Mouse (Mus musculus): ENCODE measurements around the gene Adipor2. TPM values are rescaled to one million over a fixed set of nuclear protein-coding genes. Genes with fewer than 3 reads are reported as not detected.

Gene Adipor2
- total and polyA plus RNA-seq, 2 experiments from 2014 or later: 42.4 to 62.5 TPM

DNA sequence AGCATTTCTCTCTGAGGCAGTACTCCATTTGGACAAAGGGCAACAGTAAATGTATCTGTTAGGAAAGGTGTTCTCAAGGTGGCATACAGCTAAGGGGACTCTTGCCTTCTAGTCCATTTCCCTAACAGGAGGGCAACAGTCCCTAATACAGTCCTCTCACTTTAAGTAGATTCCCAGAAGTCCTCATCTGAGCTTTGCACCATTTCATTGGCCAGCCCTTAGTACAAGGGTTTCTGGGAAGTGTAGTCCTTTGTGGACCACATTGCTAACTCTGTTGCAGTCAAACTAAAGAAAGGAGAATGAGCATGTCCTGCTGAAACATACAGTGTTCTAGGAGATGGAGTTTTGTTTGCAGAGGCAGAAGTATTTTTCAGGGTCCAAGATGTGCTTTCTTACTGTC lies 76.1 kb downstream of the Adipor2 start:
- Histone ChIP-seq H3K27me3 (ENCODE audit: control insufficient read depth, insufficient read depth, low read length) (no peaks in the 10 kb centered on the region), H3K4me1 (ENCODE audit: control insufficient read depth, insufficient read depth) (no peaks in the 10 kb centered on the region), H3K9me3 (replicated peaks; ENCODE audit: control insufficient read depth, low read length) (no peaks in the 10 kb centered on the region), H3K36me3 (replicated peaks; ENCODE audit: control insufficient read depth, insufficient read depth, low read length) (no peaks in the 10 kb centered on the region), H3K4me2 (ENCODE audit: low read depth, low read length) (no peak overlapping the region), H3K9ac (replicated peaks; ENCODE audit: low read depth, low read length) (no peak overlapping the region), H3K27ac (ENCODE audit: low read depth) (no peak overlapping the region), H3K4me3 (ENCODE audit: low read depth, low read length) (no peak overlapping the region)
- DNase-seq (ENCODE audit: low spot score) (peak; percentile 47), ATAC-seq (ENCODE audit: insufficient read depth, low read depth) (peak; percentile 76)
- TF ChIP-seq EP300 (IDR thresholded peaks at IDR 0.05; ENCODE audit: low read depth): no peak
- TF ChIP-seq CTCF (IDR thresholded peaks at IDR 0.05; ENCODE audit: low read depth): no peak

DNA sequence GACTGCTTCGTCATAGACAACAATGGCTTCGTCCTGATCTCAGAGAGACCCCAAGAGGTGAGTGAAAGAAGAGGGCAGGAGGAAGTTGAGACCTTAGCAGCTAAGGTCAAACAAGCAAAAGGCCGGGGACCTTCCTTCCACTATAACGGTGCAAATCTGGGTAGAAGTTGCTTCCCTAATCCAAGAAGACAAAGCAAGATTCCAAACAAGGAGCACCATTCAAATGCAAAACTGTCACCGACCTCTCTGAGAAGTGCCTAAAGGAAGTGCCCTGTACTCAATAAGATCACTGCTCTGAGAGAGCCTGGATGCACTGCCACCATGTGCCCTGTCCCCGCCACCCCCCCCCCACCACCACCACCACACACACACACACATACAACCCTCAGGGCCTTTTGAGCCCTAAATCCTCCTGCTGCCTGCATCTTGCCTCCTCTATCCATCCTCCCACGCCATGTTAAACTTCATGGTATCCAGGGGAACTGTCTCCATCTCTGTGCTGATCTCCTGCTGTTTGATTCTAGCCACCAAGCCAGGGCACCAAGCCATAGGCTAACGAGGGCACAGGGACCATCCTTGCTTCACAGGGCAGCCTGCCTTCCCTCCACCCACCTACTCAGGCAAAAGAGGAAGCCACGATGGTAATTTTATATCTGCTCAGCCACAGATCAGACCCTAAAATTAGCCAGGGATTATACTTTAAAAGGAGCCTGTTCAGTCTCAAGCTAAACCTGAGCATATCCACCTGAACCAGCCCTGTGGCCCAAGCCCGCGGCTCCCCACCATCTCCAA lies 79.2 kb downstream of the Adipor2 start:
- H3K4me2 ChIP-seq (ENCODE audit: low read depth, low read length): no peak overlapping the region
- no peak for ATAC-seq (ENCODE audit: insufficient read depth, low read depth)
- H3K36me3 ChIP-seq (replicated peaks; ENCODE audit: control insufficient read depth, insufficient read depth, low read length): no peaks in the 10 kb centered on the region
- 0 out of 2 replicates have a peak, but pooled peaks cover 7% of the 10 kb centered on the region for H3K27me3 ChIP-seq (ENCODE audit: control insufficient read depth, insufficient read depth, low read length)
- no peaks in the 10 kb centered on the region for H3K9me3 ChIP-seq (replicated peaks; ENCODE audit: control insufficient read depth, low read length)
- no peak overlapping the region for H3K27ac ChIP-seq (ENCODE audit: low read depth)
- WGBS: 41% methylated on average over 10 of the region's 11 CpGs
- H3K9ac ChIP-seq (replicated peaks; ENCODE audit: low read depth, low read length): no peak overlapping the region
- TF ChIP-seq CTCF (IDR thresholded peaks at IDR 0.05; ENCODE audit: low read depth): no peak
- no peak for TF ChIP-seq EP300 (IDR thresholded peaks at IDR 0.05; ENCODE audit: low read depth)
- H3K4me3 ChIP-seq (ENCODE audit: low read depth, low read length): no peak overlapping the region
- no peaks in the 10 kb centered on the region for H3K4me1 ChIP-seq (ENCODE audit: control insufficient read depth, insufficient read depth)
- no peak for DNase-seq (ENCODE audit: low spot score)

DNA sequence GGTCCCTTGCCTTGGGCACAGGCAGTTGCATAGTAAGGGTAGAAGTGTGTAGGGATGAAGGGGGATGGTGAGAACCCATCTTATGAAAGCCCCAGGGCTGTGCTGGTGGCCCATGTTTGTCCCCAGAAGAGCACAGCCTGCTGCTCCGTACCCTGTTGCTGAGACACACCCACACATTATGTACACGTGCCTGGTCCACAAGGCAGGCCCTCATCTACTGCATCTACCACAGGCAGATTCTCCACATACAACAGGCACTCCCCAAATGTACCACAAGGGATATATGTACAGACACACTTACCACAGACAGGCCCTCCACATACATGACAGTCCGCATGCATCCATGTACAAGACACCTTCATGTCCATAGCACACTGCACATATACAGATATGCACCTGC lies 80.2 kb downstream of the Adipor2 start:
- Histone ChIP-seq H3K27ac (ENCODE audit: low read depth) (no peak overlapping the region), H3K36me3 (replicated peaks; ENCODE audit: control insufficient read depth, insufficient read depth, low read length) (no peaks in the 10 kb centered on the region), H3K4me3 (ENCODE audit: low read depth, low read length) (no peak overlapping the region), H3K9ac (replicated peaks; ENCODE audit: low read depth, low read length) (no peak overlapping the region), H3K9me3 (replicated peaks; ENCODE audit: control insufficient read depth, low read length) (no peaks in the 10 kb centered on the region), H3K4me1 (ENCODE audit: control insufficient read depth, insufficient read depth) (no peaks in the 10 kb centered on the region), H3K27me3 (ENCODE audit: control insufficient read depth, insufficient read depth, low read length) (peaks cover 16% of the 10 kb centered on the region), H3K4me2 (ENCODE audit: low read depth, low read length) (no peak overlapping the region)
- DNase-seq (ENCODE audit: low spot score) (no peak), ATAC-seq (ENCODE audit: insufficient read depth, low read depth) (no peak)
- no peak for TF ChIP-seq CTCF (IDR thresholded peaks at IDR 0.05; ENCODE audit: low read depth)
- TF ChIP-seq EP300 (IDR thresholded peaks at IDR 0.05; ENCODE audit: low read depth): no peak
- 77% methylated on average over 3 of the region's 3 CpGs for WGBS

DNA sequence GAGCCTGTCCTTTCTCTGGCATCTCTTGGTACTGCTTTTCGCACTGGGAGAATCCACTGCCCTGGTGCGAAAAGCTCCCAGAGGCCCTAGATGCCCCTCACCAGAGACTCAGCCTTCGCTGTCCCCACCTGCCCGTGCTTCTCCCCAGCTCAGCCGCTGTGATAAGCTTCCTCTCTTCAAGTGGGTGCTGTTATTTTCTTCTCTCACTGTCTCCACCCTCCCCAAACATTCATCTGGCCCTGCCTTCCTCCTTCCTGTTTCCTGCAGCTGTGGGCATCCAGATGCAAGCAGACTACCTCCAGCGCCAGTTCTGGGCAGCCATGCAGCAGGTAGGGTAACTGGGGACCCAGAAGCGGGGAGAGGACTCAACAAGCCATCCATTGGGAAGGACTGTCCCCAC lies 81.4 kb downstream of the Adipor2 start:
- Histone ChIP-seq H3K9ac (replicated peaks; ENCODE audit: low read depth, low read length) (no peak overlapping the region), H3K4me3 (ENCODE audit: low read depth, low read length) (no peak overlapping the region; the same call in 1 of the 2 replicates), H3K4me2 (ENCODE audit: low read depth, low read length) (no peak overlapping the region), H3K4me1 (ENCODE audit: control insufficient read depth, insufficient read depth) (no peaks in the 10 kb centered on the region), H3K27me3 (ENCODE audit: control insufficient read depth, insufficient read depth, low read length) (peaks cover 28% of the 10 kb centered on the region), H3K36me3 (replicated peaks; ENCODE audit: control insufficient read depth, insufficient read depth, low read length) (no peaks in the 10 kb centered on the region), H3K27ac (ENCODE audit: low read depth) (no peak overlapping the region; the same call in 1 of the 2 replicates), H3K9me3 (replicated peaks; ENCODE audit: control insufficient read depth, low read length) (no peaks in the 10 kb centered on the region)
- DNase-seq (ENCODE audit: low spot score): no peak
- 61% methylated on average over 7 of the region's 7 CpGs for WGBS
- ATAC-seq (ENCODE audit: insufficient read depth, low read depth): no peak
- TF ChIP-seq EP300 (IDR thresholded peaks at IDR 0.05; ENCODE audit: low read depth): no peak
- no peak for TF ChIP-seq CTCF (IDR thresholded peaks at IDR 0.05; ENCODE audit: low read depth)

DNA sequence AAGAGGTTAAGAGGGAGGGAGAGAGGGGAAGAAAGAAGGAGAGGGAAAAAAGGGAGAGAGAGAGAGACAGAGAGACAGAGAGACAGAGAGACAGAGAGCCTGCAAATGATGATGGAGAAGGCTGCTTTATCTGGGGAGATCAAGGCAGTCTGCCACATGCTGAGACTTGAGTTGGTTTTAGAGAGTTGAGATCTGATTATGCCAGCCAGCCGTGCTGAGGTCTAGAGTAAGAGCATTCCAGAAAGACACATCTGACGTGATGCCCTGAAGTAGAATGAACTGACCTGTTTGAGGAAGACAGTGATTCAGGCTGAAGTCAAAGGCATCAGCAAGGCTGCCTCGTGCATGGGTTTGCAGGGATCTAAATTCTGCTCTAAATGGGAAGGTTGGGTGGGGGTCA lies 83.7 kb downstream of the Adipor2 start:
- Histone ChIP-seq H3K4me1 (ENCODE audit: control insufficient read depth, insufficient read depth) (peaks cover 12% of the 10 kb centered on the region; the same call in 1 of the 2 replicates), H3K9me3 (replicated peaks; ENCODE audit: control insufficient read depth, low read length) (no peaks in the 10 kb centered on the region), H3K27me3 (ENCODE audit: control insufficient read depth, insufficient read depth, low read length) (peaks cover 48% of the 10 kb centered on the region), H3K36me3 (replicated peaks; ENCODE audit: control insufficient read depth, insufficient read depth, low read length) (no peaks in the 10 kb centered on the region), H3K27ac (ENCODE audit: low read depth) (no peak overlapping the region), H3K4me2 (ENCODE audit: low read depth, low read length) (no peak overlapping the region), H3K4me3 (ENCODE audit: low read depth, low read length) (no peak overlapping the region), H3K9ac (replicated peaks; ENCODE audit: low read depth, low read length) (no peak overlapping the region)
- WGBS: 37% methylated on average over 3 of the region's 3 CpGs
- ATAC-seq (ENCODE audit: insufficient read depth, low read depth) (no peak), DNase-seq (ENCODE audit: low spot score) (no peak)
- no peak for TF ChIP-seq CTCF (IDR thresholded peaks at IDR 0.05; ENCODE audit: low read depth)
- TF ChIP-seq EP300 (IDR thresholded peaks at IDR 0.05; ENCODE audit: low read depth): no peak

DNA sequence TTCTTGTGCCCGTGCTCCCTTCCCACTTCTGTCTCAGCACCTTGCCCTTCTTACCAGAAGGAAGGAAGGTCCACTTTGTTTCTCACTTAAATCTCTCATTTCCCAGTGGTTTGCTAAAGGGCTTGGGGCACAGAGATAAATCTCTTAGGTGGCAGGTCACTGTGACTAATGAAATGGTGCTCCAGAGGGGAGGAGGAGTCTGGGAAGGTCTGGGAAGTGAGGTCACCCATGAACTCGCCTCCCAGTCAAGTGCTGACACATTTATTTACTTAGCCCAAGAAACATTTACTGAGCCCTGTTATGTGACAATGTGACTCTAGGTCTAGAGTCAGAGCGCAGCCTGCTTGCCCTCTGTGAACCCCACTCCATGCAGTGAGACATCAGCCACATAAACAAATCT lies 84.3 kb downstream of the Adipor2 start:
- peaks cover 50% of the 10 kb centered on the region for H3K27me3 ChIP-seq (ENCODE audit: control insufficient read depth, insufficient read depth, low read length)
- peaks cover 16% of the 10 kb centered on the region; the same call in 1 of the 2 replicates for H3K4me1 ChIP-seq (ENCODE audit: control insufficient read depth, insufficient read depth)
- no peak overlapping the region for H3K4me3 ChIP-seq (ENCODE audit: low read depth, low read length)
- no peak overlapping the region for H3K9ac ChIP-seq (replicated peaks; ENCODE audit: low read depth, low read length)
- TF ChIP-seq EP300 (IDR thresholded peaks at IDR 0.05; ENCODE audit: low read depth) (no peak), CTCF (IDR thresholded peaks at IDR 0.05; ENCODE audit: low read depth) (no peak)
- H3K27ac ChIP-seq (ENCODE audit: low read depth): no peak overlapping the region
- WGBS: 16% methylated on average over 3 of the region's 3 CpGs
- ATAC-seq (ENCODE audit: insufficient read depth, low read depth) (no peak), DNase-seq (ENCODE audit: low spot score) (no peak)
- no peaks in the 10 kb centered on the region for H3K36me3 ChIP-seq (replicated peaks; ENCODE audit: control insufficient read depth, insufficient read depth, low read length)
- H3K9me3 ChIP-seq (replicated peaks; ENCODE audit: control insufficient read depth, low read length): no peaks in the 10 kb centered on the region
- no peak overlapping the region for H3K4me2 ChIP-seq (ENCODE audit: low read depth, low read length)
